Mouse (Mus musculus): ENCODE results near the gene Rpn1.

DNA sequence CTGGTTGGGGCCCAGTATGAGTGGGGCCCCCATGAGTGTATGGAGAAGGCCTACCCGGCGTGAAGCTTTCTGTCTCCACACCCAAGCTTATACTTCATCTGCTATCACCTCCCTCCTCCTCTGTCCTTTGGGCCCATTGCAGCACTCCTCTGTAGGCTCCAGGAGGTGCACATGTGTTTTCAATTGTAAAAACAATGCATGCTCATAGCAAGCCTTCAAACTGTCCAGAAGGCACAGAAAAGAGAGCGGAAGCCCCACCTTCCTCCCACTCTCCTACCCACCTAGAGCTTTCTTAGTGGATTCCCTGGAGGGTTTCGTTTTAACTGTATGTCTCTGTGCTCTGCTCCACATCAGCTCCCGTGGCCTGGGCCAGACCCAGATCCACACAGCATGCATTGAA is 30.1 kb downstream of the Rpn1 start:
- TF ChIP-seq POLR2A (IDR thresholded peaks at IDR 0.05; ENCODE audit: insufficient read length, low read depth): no peak
- no peak for TF ChIP-seq POLR2AphosphoS2 (IDR thresholded peaks at IDR 0.05; ENCODE audit: insufficient read length, low read depth)
- TF ChIP-seq E2F4 (IDR thresholded peaks at IDR 0.05; ENCODE audit: insufficient read depth): no peak
- TF ChIP-seq TCF12 (IDR thresholded peaks at IDR 0.05; ENCODE audit: insufficient read depth, poor library complexity, severe bottlenecking): no peak
- no peak for TF ChIP-seq MYOG (IDR thresholded peaks at IDR 0.05; ENCODE audit: control insufficient read depth in 1 of 3, insufficient read depth in 1 of 3, insufficient read length in 2 of 3, low read depth in 2 of 3)
- no peak for TF ChIP-seq REST (IDR thresholded peaks at IDR 0.05; ENCODE audit: insufficient read depth, insufficient read length)
- no peak for TF ChIP-seq USF1 (IDR thresholded peaks at IDR 0.05; ENCODE audit: low read depth)
- TF ChIP-seq MYOD1 (IDR thresholded peaks at IDR 0.05; ENCODE audit: control insufficient read depth in 1 of 3, insufficient read length in 2 of 3, low read depth in 2 of 3): no peak
- no peak for TF ChIP-seq CEBPB (IDR thresholded peaks at IDR 0.05; ENCODE audit: insufficient read depth, poor library complexity, severe bottlenecking)
- no peak for TF ChIP-seq MAX (IDR thresholded peaks at IDR 0.05; ENCODE audit: low read depth)
- TF ChIP-seq SRF (IDR thresholded peaks at IDR 0.05; ENCODE audit: control insufficient read depth, insufficient read length, low read depth): no peak
- no peak for TF ChIP-seq TCF3 (IDR thresholded peaks at IDR 0.05; ENCODE audit: insufficient read length, low read depth)

Measured in myocyte (in vitro differentiated cells).